Mouse (Mus musculus): Measurements from ENCODE around the gene Gm20388. TPM values are rescaled to one million over a fixed set of nuclear protein-coding genes. Genes with fewer than 3 reads are reported as not detected.

Gene Gm20388
- total and polyA plus RNA-seq, 2 experiments from 2014 or later = 17.3 TPM; not detected in 1

DNA sequence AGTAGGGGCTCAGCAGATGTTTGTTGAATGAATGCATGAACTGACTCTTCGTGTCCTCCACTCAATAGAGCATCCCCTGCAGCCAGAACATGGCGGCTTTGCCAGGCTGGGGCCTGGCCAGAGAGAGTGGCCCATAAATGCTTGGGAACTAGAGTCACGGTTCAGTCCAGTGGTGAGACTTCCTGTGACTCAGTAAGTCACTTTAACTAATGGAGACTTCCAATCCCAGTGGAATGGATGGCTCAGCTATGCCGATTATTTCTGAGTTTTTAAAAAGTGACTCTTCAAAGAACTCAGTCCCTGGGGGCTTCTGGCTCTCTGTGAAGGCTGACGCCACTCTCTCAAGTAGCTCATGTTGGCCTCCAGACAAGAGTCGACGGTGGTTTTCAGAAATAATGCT lies 1285.3 kb downstream of the Gm20388 start:
- TF ChIP-seq CTCF (IDR thresholded peaks at IDR 0.05; ENCODE audit: low read depth) (no peak), EP300 (IDR thresholded peaks at IDR 0.05; ENCODE audit: low read depth) (no peak)
- no peak for DNase-seq (ENCODE audit: low spot score)
- Histone ChIP-seq H3K9ac (replicated peaks; ENCODE audit: low read depth, low read length) (no peak overlapping the region), H3K36me3 (replicated peaks; ENCODE audit: control insufficient read depth, insufficient read depth, low read length) (no peaks in the 10 kb centered on the region), H3K27me3 (ENCODE audit: control insufficient read depth, insufficient read depth, low read length) (peaks cover 26% of the 10 kb centered on the region), H3K4me2 (ENCODE audit: low read depth, low read length) (no peak overlapping the region), H3K4me3 (ENCODE audit: low read depth, low read length) (no peak overlapping the region), H3K4me1 (ENCODE audit: control insufficient read depth, insufficient read depth) (no peaks in the 10 kb centered on the region), H3K9me3 (replicated peaks; ENCODE audit: control insufficient read depth, low read length) (no peaks in the 10 kb centered on the region), H3K27ac (ENCODE audit: low read depth) (no peak overlapping the region)
- ATAC-seq (ENCODE audit: insufficient read depth, low read depth) = no peak
- 64% methylated on average over 7 of the region's 7 CpGs for WGBS

GRCm38 (mm10) chr8:121196726-121197668 lies 1286.4 kb downstream of the Gm20388 start:
- Histone ChIP-seq H3K36me3 (replicated peaks; ENCODE audit: control insufficient read depth, insufficient read depth, low read length) (no peaks in the 10 kb centered on the region), H3K4me1 (ENCODE audit: control insufficient read depth, insufficient read depth) (no peaks in the 10 kb centered on the region), H3K4me3 (ENCODE audit: low read depth, low read length) (no peak overlapping the region), H3K9me3 (replicated peaks; ENCODE audit: control insufficient read depth, low read length) (no peaks in the 10 kb centered on the region), H3K9ac (replicated peaks; ENCODE audit: low read depth, low read length) (no peak overlapping the region), H3K27me3 (ENCODE audit: control insufficient read depth, insufficient read depth, low read length) (peaks cover 19% of the 10 kb centered on the region; the same call in 1 of the 2 replicates), H3K4me2 (ENCODE audit: low read depth, low read length) (no peak overlapping the region), H3K27ac (ENCODE audit: low read depth) (0 out of 2 replicates have a peak overlapping the region, but pooled peaks have one; percentile 17)
- ATAC-seq (ENCODE audit: insufficient read depth, low read depth) (no peak), DNase-seq (ENCODE audit: low spot score) (no peak)
- TF ChIP-seq CTCF (IDR thresholded peaks at IDR 0.05; ENCODE audit: low read depth) = no peak
- no peak for TF ChIP-seq EP300 (IDR thresholded peaks at IDR 0.05; ENCODE audit: low read depth)
- WGBS = 79% methylated on average over 16 of the region's 16 CpGs

DNA sequence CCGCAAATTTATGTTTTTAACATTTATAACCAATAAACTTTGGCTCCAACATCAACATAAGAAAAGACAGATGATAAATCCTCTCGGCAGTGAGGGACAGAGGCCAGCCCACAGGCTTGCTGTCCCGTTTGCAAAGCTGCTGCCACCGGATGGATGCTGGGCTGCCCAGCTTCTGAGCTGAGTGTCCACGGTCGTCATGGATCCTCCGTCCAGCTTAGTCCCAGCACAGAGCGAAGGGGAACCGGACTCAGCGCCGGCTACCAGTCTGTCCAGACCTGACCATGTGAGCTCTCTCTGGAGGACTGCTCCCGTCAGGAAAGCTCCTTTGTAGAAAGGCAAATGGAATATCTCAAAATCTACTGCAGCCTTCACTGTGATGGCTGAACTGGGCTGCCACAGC lies 1289.4 kb downstream of the Gm20388 start:
- Histone ChIP-seq H3K4me1 (ENCODE audit: control insufficient read depth, insufficient read depth) (no peaks in the 10 kb centered on the region), H3K27me3 (ENCODE audit: control insufficient read depth, insufficient read depth, low read length) (peaks cover 3% of the 10 kb centered on the region; the same call in 1 of the 2 replicates), H3K4me2 (ENCODE audit: low read depth, low read length) (no peak overlapping the region), H3K9ac (replicated peaks; ENCODE audit: low read depth, low read length) (no peak overlapping the region), H3K9me3 (replicated peaks; ENCODE audit: control insufficient read depth, low read length) (no peaks in the 10 kb centered on the region), H3K27ac (ENCODE audit: low read depth) (no peak overlapping the region), H3K36me3 (replicated peaks; ENCODE audit: control insufficient read depth, insufficient read depth, low read length) (no peaks in the 10 kb centered on the region), H3K4me3 (ENCODE audit: low read depth, low read length) (no peak overlapping the region)
- WGBS = 36% methylated on average over 12 of the region's 12 CpGs
- DNase-seq (ENCODE audit: low spot score) = no peak
- no peak for TF ChIP-seq CTCF (IDR thresholded peaks at IDR 0.05; ENCODE audit: low read depth)
- TF ChIP-seq EP300 (IDR thresholded peaks at IDR 0.05; ENCODE audit: low read depth) = no peak
- ATAC-seq (ENCODE audit: insufficient read depth, low read depth) = no peak

GRCm38 (mm10) chr8:121200979-121201378 lies 1290.3 kb downstream of the Gm20388 start:
- no peak for TF ChIP-seq CTCF (IDR thresholded peaks at IDR 0.05; ENCODE audit: low read depth)
- peak; percentile 75 for TF ChIP-seq EP300 (IDR thresholded peaks at IDR 0.05; ENCODE audit: low read depth)

GRCm38 (mm10) chr8:121201651-121202050 lies 1291.0 kb downstream of the Gm20388 start:
- Histone ChIP-seq H3K27ac (ENCODE audit: low read depth) (no peak overlapping the region), H3K4me3 (ENCODE audit: low read depth, low read length) (no peak overlapping the region), H3K4me2 (ENCODE audit: low read depth, low read length) (no peak overlapping the region), H3K36me3 (replicated peaks; ENCODE audit: control insufficient read depth, insufficient read depth, low read length) (no peaks in the 10 kb centered on the region), H3K9ac (replicated peaks; ENCODE audit: low read depth, low read length) (no peak overlapping the region), H3K27me3 (ENCODE audit: control insufficient read depth, insufficient read depth, low read length) (no peaks in the 10 kb centered on the region), H3K9me3 (replicated peaks; ENCODE audit: control insufficient read depth, low read length) (no peaks in the 10 kb centered on the region), H3K4me1 (ENCODE audit: control insufficient read depth, insufficient read depth) (no peaks in the 10 kb centered on the region)
- no peak for ATAC-seq (ENCODE audit: insufficient read depth, low read depth)
- no peak for DNase-seq (ENCODE audit: low spot score)
- WGBS = 58% methylated on average over 7 of the region's 7 CpGs
- TF ChIP-seq EP300 (IDR thresholded peaks at IDR 0.05; ENCODE audit: low read depth) = no peak
- TF ChIP-seq CTCF (IDR thresholded peaks at IDR 0.05; ENCODE audit: low read depth) = no peak

More at GRCm38 (mm10) chr8:121200979-121201378, 1290.3 kb downstream of the Gm20388 start:
- DNase-seq (ENCODE audit: low spot score) = peak; percentile 77
- H3K36me3 ChIP-seq (replicated peaks; ENCODE audit: control insufficient read depth, insufficient read depth, low read length) = no peaks in the 10 kb centered on the region
- WGBS = 14% methylated on average over 3 of the region's 3 CpGs
- no peaks in the 10 kb centered on the region for H3K27me3 ChIP-seq (ENCODE audit: control insufficient read depth, insufficient read depth, low read length)
- no peak overlapping the region; the same call in 1 of the 2 replicates for H3K27ac ChIP-seq (ENCODE audit: low read depth)
- H3K4me3 ChIP-seq (ENCODE audit: low read depth, low read length) = no peak overlapping the region
- no peak overlapping the region for H3K4me2 ChIP-seq (ENCODE audit: low read depth, low read length)
- H3K9ac ChIP-seq (replicated peaks; ENCODE audit: low read depth, low read length) = no peak overlapping the region
- ATAC-seq (ENCODE audit: insufficient read depth, low read depth) = peak; percentile 81
- no peaks in the 10 kb centered on the region for H3K4me1 ChIP-seq (ENCODE audit: control insufficient read depth, insufficient read depth)
- no peaks in the 10 kb centered on the region for H3K9me3 ChIP-seq (replicated peaks; ENCODE audit: control insufficient read depth, low read length)
